ENCODE assay signal across 16 mouse cellular contexts in the genomic region with DNA sequence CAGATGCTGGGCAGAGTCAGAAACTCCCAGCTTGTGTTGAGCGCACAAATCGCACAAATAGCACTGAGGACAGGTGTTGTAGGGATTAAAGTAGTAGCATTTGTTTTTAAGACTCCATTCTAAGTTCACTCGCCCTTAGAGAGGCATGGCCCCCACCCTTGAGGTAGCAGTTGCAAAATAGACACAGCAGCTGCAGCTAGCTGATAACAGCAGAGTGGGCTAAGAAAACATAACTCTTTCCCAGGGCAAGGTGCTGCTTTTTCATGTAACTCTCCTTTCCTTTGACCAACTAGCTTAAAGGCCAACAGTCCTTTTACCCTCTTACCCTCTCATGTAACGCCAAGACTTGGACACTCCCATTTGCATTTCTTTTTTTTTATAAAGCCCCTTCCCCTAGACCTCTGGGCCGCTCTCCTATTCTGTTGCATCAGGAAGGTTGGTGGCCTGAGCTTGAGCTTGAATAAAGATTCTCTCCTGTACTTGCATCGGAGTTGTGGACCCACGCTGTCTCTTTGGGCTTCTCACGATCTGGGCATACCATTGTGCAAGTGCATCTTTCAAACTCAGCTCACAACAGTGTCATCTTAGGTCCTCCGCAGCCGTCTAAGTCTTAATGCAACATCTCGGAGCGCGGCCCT.
DNase-seq lines count a peak whose midpoint lies in the region; ATAC-seq lines count a peak whose summit lies in the region.
"Had no signal": no experiment of that assay in that cellular context is flagged by ENCODE, and none has a peak within 500 bp of the region (broad histone marks: within the 10 kb centered on the region; RNA-seq: fewer than 3 reads in every experiment).

No protein-coding gene starts in this region.

- H3K36me3 ChIP-seq in heart, embryonic 12.5 days = no peaks in the 10 kb centered on the region
- H3K36me3 ChIP-seq: heart, embryonic 15.5 days; limb, embryonic 13.5 days; midbrain, embryonic 13.5 days had no signal

- no peaks in the 10 kb centered on the region for H3K9me3 ChIP-seq in heart, embryonic 12.5 days (replicated peaks)
- H3K9me3 ChIP-seq: heart, embryonic 15.5 days; limb, embryonic 13.5 days; midbrain, embryonic 13.5 days had no signal

- no peak overlapping the region for H3K4me2 ChIP-seq in heart, embryonic 12.5 days
- H3K4me2 ChIP-seq: heart, embryonic 15.5 days; hindbrain, embryonic 14.5 days; limb, embryonic 13.5 days; midbrain, embryonic 13.5 days had no signal

- ATAC-seq in heart, embryonic 12.5 days (ENCODE audit: insufficient number of reproducible peaks, low FRiP score) = peak; percentile 93
- peak; percentile 52 for ATAC-seq in granulocyte monocyte progenitor cell, adult 5-6 weeks (replicated peaks; ENCODE audit: poor library complexity, severe bottlenecking)
- peak; percentile 94 for ATAC-seq in megakaryocyte progenitor cell, adult 5-6 weeks (replicated peaks; ENCODE audit: poor library complexity)
- no peak for ATAC-seq in frontal cortex, adult (ENCODE audit: low TSS enrichment)
- ATAC-seq: midbrain, embryonic 13.5 days had no signal

- WGBS in heart, embryonic 12.5 days = 79% methylated on average over 13 of the region's 13 CpGs

- DNase-seq in heart, postnatal 25 days (ENCODE audit: low spot score) = no peak
- DNase-seq in MEL-GATA-1-ER (ENCODE audit: extremely low read depth, low read depth) = peak; percentile 74
- no peak for DNase-seq in MN1 (ENCODE audit: low spot score)
- DNase-seq in left cerebral cortex, adult 9 months (ENCODE audit: low spot score in 2 of 2) = no peak
- DNase-seq: cerebellum, adult 8-10 months; kidney, adult 11 months; lung, postnatal 14 days; right cerebral cortex, postnatal 25 days had no signal

- 0 out of 2 replicates have a peak, but pooled peaks cover 3% of the 10 kb centered on the region for H3K4me1 ChIP-seq in heart, embryonic 12.5 days (replicated peaks)
- H3K4me1 ChIP-seq: heart, embryonic 15.5 days; limb, embryonic 13.5 days; midbrain, embryonic 13.5 days had no signal

- H3K4me3 ChIP-seq in heart, embryonic 12.5 days = no peak overlapping the region
- H3K4me3 ChIP-seq: heart, embryonic 15.5 days; limb, embryonic 13.5 days; midbrain, embryonic 13.5 days had no signal

- H3K9ac ChIP-seq in heart, embryonic 12.5 days = no peak overlapping the region
- H3K9ac ChIP-seq: heart, embryonic 15.5 days; hindbrain, embryonic 14.5 days; limb, embryonic 13.5 days; midbrain, embryonic 13.5 days had no signal

- H3K27ac ChIP-seq in heart, embryonic 12.5 days (ENCODE audit: poor library complexity, severe bottlenecking) = peak overlapping the region; percentile 22; the same call in 1 of the 2 replicates
- H3K27ac ChIP-seq: heart, embryonic 15.5 days; hindbrain, embryonic 14.5 days; limb, embryonic 13.5 days; midbrain, embryonic 13.5 days had no signal

- intact Hi-C loops in heart, postnatal 25 days (cut with DNase I) = no loop called here

- H3K27me3 ChIP-seq in heart, embryonic 12.5 days (replicated peaks) = no peaks in the 10 kb centered on the region
- H3K27me3 ChIP-seq: heart, embryonic 15.5 days; limb, embryonic 13.5 days; midbrain, embryonic 13.5 days had no signal
